In the genomic region with DNA sequence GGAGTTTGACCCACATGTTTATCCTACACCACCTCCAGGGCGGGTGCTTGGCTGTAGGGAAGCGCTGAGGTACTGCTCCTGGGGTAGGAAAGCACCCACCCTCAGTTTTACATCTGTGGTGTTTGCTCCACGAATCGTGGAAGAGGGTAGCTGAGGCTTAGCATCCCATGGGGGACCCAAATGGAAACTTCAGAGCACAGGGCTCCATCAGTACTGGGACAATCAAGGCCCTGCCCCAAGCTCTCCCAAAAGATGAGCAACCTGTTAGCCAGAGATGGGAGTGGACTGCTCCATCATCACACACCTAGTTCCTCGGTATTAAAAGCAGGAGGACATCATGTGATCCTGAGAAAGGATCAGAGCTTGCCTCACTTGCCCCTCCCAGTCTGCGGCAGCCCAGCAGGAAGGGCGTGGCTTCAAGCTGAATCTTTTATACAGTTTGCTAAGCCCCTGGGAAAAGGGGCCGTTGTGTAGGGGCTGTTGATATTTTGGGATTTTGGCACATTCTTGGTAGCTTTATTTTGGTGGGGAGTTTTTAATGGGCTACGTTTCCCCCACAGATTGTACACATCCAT, we compare ENCODE assay signal across 23 mouse cellular contexts. TPM values are rescaled to one million over a fixed set of nuclear protein-coding genes. Genes with fewer than 3 reads are reported as not detected.
DNase-seq lines count a peak whose midpoint lies in the region; ATAC-seq and TF ChIP-seq lines count a peak whose summit lies in the region.
"Had no signal": no experiment of that assay in that cellular context is flagged by ENCODE, and none has a peak within 500 bp of the region (broad histone marks: within the 10 kb centered on the region; RNA-seq: fewer than 3 reads in every experiment).

No protein-coding gene starts in this region.

- ATAC-seq in forebrain, embryonic 11.5 days (replicated peaks; ENCODE audit: low FRiP score) = no peak
- ATAC-seq in lung, postnatal 0 days = no peak
- peak; percentile 61 for ATAC-seq in megakaryocyte progenitor cell, adult 5-6 weeks (replicated peaks; ENCODE audit: poor library complexity)
- ATAC-seq in activated CD4-positive, CD25-positive, alpha-beta regulatory T cell, adult 4 months = no peak

- no peak for TF ChIP-seq POLR2A in thymus, adult 2 months (IDR thresholded peaks at IDR 0.05; ENCODE audit: control insufficient read depth, extremely low read depth, insufficient read depth, low read length, poor library complexity)

- TF ChIP-seq CTCF in lung, postnatal 0 days (IDR thresholded peaks at IDR 0.05) = no peak
- TF ChIP-seq CTCF in thymus, adult 2 months (IDR thresholded peaks at IDR 0.05; ENCODE audit: borderline replicate concordance, control insufficient read depth, extremely low read depth, insufficient read depth, low read length, poor library complexity) = no peak

- no peak overlapping the region for H3K4me2 ChIP-seq in forebrain, embryonic 11.5 days (ENCODE audit: low read depth, low read length, severe bottlenecking)
- no peak overlapping the region for H3K4me2 ChIP-seq in lung, postnatal 0 days (replicated peaks; ENCODE audit: low read depth, low read length)
- H3K4me2 ChIP-seq: hindbrain, embryonic 13.5 days; stomach, embryonic 15.5 days had no signal

- H3K27me3 ChIP-seq in forebrain, embryonic 10.5 days (ENCODE audit: poor library complexity, severe bottlenecking) = no peaks in the 10 kb centered on the region
- H3K27me3 ChIP-seq in forebrain, embryonic 11.5 days (ENCODE audit: control insufficient read depth, insufficient read depth, low read length) = no peaks in the 10 kb centered on the region
- no peaks in the 10 kb centered on the region for H3K27me3 ChIP-seq in lung, postnatal 0 days (replicated peaks; ENCODE audit: insufficient read depth, low read length)
- no peaks in the 10 kb centered on the region for H3K27me3 ChIP-seq in thymus, adult 2 months (ENCODE audit: control insufficient read depth, insufficient read depth, low read length)
- H3K27me3 ChIP-seq: stomach, embryonic 15.5 days had no signal

- 45% methylated on average over 9 of the region's 9 CpGs for WGBS in forebrain, embryonic 10.5 days
- 40% methylated on average over 9 of the region's 9 CpGs for WGBS in forebrain, embryonic 11.5 days
- WGBS in lung, postnatal 0 days = 33% methylated on average over 9 of the region's 9 CpGs
- 48% methylated on average over 9 of the region's 9 CpGs for WGBS in thymus, adult 2 months

- H3K4me3 ChIP-seq in forebrain, embryonic 10.5 days = no peak overlapping the region
- no peak overlapping the region for H3K4me3 ChIP-seq in forebrain, embryonic 11.5 days (ENCODE audit: low read depth, low read length)
- H3K4me3 ChIP-seq in lung, postnatal 0 days (ENCODE audit: low read depth, low read length) = no peak overlapping the region
- H3K4me3 ChIP-seq in thymus, adult 2 months (ENCODE audit: control insufficient read depth, insufficient read depth, low read length) = no peak overlapping the region
- H3K4me3 ChIP-seq: hindbrain, embryonic 13.5 days; megakaryocyte, embryonic 14.5 days; stomach, embryonic 15.5 days had no signal

- no peaks in the 10 kb centered on the region for H3K36me3 ChIP-seq in forebrain, embryonic 10.5 days (replicated peaks)
- no peaks in the 10 kb centered on the region for H3K36me3 ChIP-seq in forebrain, embryonic 11.5 days (ENCODE audit: control insufficient read depth, insufficient read depth, low read length)
- no peaks in the 10 kb centered on the region for H3K36me3 ChIP-seq in lung, postnatal 0 days (ENCODE audit: insufficient read depth, low read length)
- no peaks in the 10 kb centered on the region for H3K36me3 ChIP-seq in thymus, adult 2 months (ENCODE audit: control insufficient read depth, insufficient read depth, low read length)
- H3K36me3 ChIP-seq: hindbrain, embryonic 13.5 days; stomach, embryonic 15.5 days had no signal

- no peak overlapping the region for H3K9ac ChIP-seq in forebrain, embryonic 11.5 days (ENCODE audit: low read length)
- H3K9ac ChIP-seq in lung, postnatal 0 days (replicated peaks; ENCODE audit: low read depth) = no peak overlapping the region
- H3K9ac ChIP-seq: hindbrain, embryonic 13.5 days; liver, embryonic 14.5 days; stomach, embryonic 15.5 days had no signal

- H3K9me3 ChIP-seq in forebrain, embryonic 10.5 days = no peaks in the 10 kb centered on the region
- H3K9me3 ChIP-seq in forebrain, embryonic 11.5 days (ENCODE audit: control insufficient read depth, low read length) = no peaks in the 10 kb centered on the region
- no peaks in the 10 kb centered on the region for H3K9me3 ChIP-seq in lung, postnatal 0 days (ENCODE audit: low read length)
- H3K9me3 ChIP-seq: hindbrain, embryonic 13.5 days; stomach, embryonic 15.5 days had no signal

- no peak for TF ChIP-seq EP300 in lung, postnatal 0 days (IDR thresholded peaks at IDR 0.05)

- 0 out of 2 replicates have a peak overlapping the region, but pooled peaks have one; percentile 53 for H3K27ac ChIP-seq in forebrain, embryonic 10.5 days
- H3K27ac ChIP-seq in forebrain, embryonic 11.5 days (ENCODE audit: low read depth, low read length) = no peak overlapping the region
- H3K27ac ChIP-seq in lung, postnatal 0 days (ENCODE audit: low read length) = no peak overlapping the region
- no peak overlapping the region for H3K27ac ChIP-seq in thymus, adult 2 months (ENCODE audit: control insufficient read depth, insufficient read depth, low read length)
- H3K27ac ChIP-seq: hindbrain, embryonic 13.5 days; liver, embryonic 14.5 days; stomach, embryonic 15.5 days had no signal

- peaks cover 9% of the 10 kb centered on the region for H3K4me1 ChIP-seq in forebrain, embryonic 10.5 days
- 0 out of 2 replicates have a peak, but pooled peaks cover 2% of the 10 kb centered on the region for H3K4me1 ChIP-seq in forebrain, embryonic 11.5 days (replicated peaks; ENCODE audit: control insufficient read depth, insufficient read depth, low read length)
- no peaks in the 10 kb centered on the region for H3K4me1 ChIP-seq in lung, postnatal 0 days (ENCODE audit: insufficient read depth, low read depth, low read length)
- H3K4me1 ChIP-seq in thymus, adult 2 months (replicated peaks; ENCODE audit: control insufficient read depth, insufficient read depth, low read length) = peaks cover 4% of the 10 kb centered on the region; the same call in 1 of the 2 replicates
- H3K4me1 ChIP-seq: hindbrain, embryonic 13.5 days; stomach, embryonic 15.5 days had no signal

- DNase-seq in forebrain, embryonic 10.5 days (ENCODE audit: extremely low spot score, low spot score) = no peak
- DNase-seq in forebrain, embryonic 11.5 days (ENCODE audit: low spot score) = no peak
- DNase-seq in lung, postnatal 0 days (ENCODE audit: low spot score) = peak; percentile 23
- no peak for DNase-seq in lung, postnatal 4 days
- DNase-seq in R1 (ENCODE audit: low read depth, low spot score) = peak; percentile 53
- DNase-seq in thymus, adult 2 months = no peak
- DNase-seq: adrenal gland, postnatal 36 days; cerebellum, postnatal 10 days; layer of hippocampus, postnatal 36 days; left cerebral cortex, postnatal 4 days; right cerebral cortex, adult 18-20 months; thymus, postnatal 4 days had no signal

RNA-seq across cellular contexts. Expression of a gene that starts 1.7 kb away (rescaled TPM):
- not detected in 2 replicates for polyA plus RNA-seq in forebrain, embryonic 10.5 days (2016; fragmentation: Nextera tagmentation; extraction: Ambion mirVana)
- polyA plus RNA-seq in forebrain, embryonic 11.5 days (2014; fragmentation: Nextera tagmentation; extraction: Ambion mirVana) = not detected in 2 replicates
- polyA plus RNA-seq in lung, postnatal 0 days (2015; fragmentation: Nextera tagmentation; extraction: Ambion mirVana) = 0.15 and 0.18 TPM in 2 replicates
- not detected in 2 replicates for total RNA-seq in megakaryocyte progenitor cell, adult 5-6 weeks (2015)
- not detected in 2 replicates for total RNA-seq in megakaryocyte progenitor cell, adult 5-6 weeks (2017)
- polyA plus RNA-seq in thymus, adult 2 months (2012; rRNA removed) = 0.11 and 0.65 TPM in 2 replicates
- polyA plus RNA-seq in activated CD4-positive, CD25-positive, alpha-beta regulatory T cell, adult 4 months (2017; shearing (Covaris generic)) = not detected
- total RNA-seq: adrenal gland, postnatal 36 days; granulocyte monocyte progenitor cell, adult 5-6 weeks; layer of hippocampus, postnatal 36 days; left cerebral cortex, postnatal 4 days; neutrophil, adult 5-6 weeks had no signal
- polyA plus RNA-seq: heart, embryonic 16.5 days; hindbrain, embryonic 13.5 days; kidney, adult 2 months; liver, embryonic 14.5 days had no signal

RNA-seq across cellular contexts. Expression of a gene that starts 6.2 kb away (rescaled TPM):
- polyA plus RNA-seq in forebrain, embryonic 10.5 days (2016; fragmentation: Nextera tagmentation; extraction: Ambion mirVana) = not detected in 2 replicates
- polyA plus RNA-seq in forebrain, embryonic 11.5 days (2014; fragmentation: Nextera tagmentation; extraction: Ambion mirVana) = not detected in 2 replicates
- 0.26 TPM in 1 of 2 replicates, not detected in the other for polyA plus RNA-seq in lung, postnatal 0 days (2015; fragmentation: Nextera tagmentation; extraction: Ambion mirVana)
- not detected in 2 replicates for total RNA-seq in megakaryocyte progenitor cell, adult 5-6 weeks (2015)
- total RNA-seq in megakaryocyte progenitor cell, adult 5-6 weeks (2017) = not detected in 2 replicates
- polyA plus RNA-seq in thymus, adult 2 months (2012; rRNA removed) = 0.42 TPM in 1 of 2 replicates, not detected in the other
- not detected for polyA plus RNA-seq in activated CD4-positive, CD25-positive, alpha-beta regulatory T cell, adult 4 months (2017; shearing (Covaris generic))
- total RNA-seq: gastrocnemius, adult 18-20 months; layer of hippocampus, postnatal 36 days; left cerebral cortex, postnatal 4 days; neutrophil, adult 5-6 weeks had no signal
- polyA plus RNA-seq: heart, embryonic 16.5 days; hindbrain, embryonic 13.5 days; kidney, adult 2 months; liver, embryonic 14.5 days; stomach, embryonic 15.5 days had no signal

RNA-seq across cellular contexts. Expression of a gene that starts 13.3 kb away (rescaled TPM):
- not detected in 2 replicates for polyA plus RNA-seq in forebrain, embryonic 10.5 days (2016; fragmentation: Nextera tagmentation; extraction: Ambion mirVana)
- polyA plus RNA-seq in forebrain, embryonic 11.5 days (2014; fragmentation: Nextera tagmentation; extraction: Ambion mirVana) = not detected in 2 replicates
- not detected in 2 replicates for polyA plus RNA-seq in lung, postnatal 0 days (2015; fragmentation: Nextera tagmentation; extraction: Ambion mirVana)
- 0.05 TPM in 1 of 2 replicates, not detected in the other for total RNA-seq in megakaryocyte progenitor cell, adult 5-6 weeks (2015)
- 0.08 and 0.17 TPM in 2 replicates for total RNA-seq in megakaryocyte progenitor cell, adult 5-6 weeks (2017)
- 0.07 TPM in 1 of 2 replicates, not detected in the other for polyA plus RNA-seq in thymus, adult 2 months (2012; rRNA removed)
- under 1 TPM in 1 of 2 experiments, not detected in 1; 0.12 TPM for polyA plus RNA-seq in activated CD4-positive, CD25-positive, alpha-beta regulatory T cell, adult 4 months (2017; shearing (Covaris generic))
- total RNA-seq: adrenal gland, postnatal 36 days; neutrophil, adult 5-6 weeks had no signal

RNA-seq across cellular contexts. Expression of a gene that starts 15.7 kb away (rescaled TPM):
- polyA plus RNA-seq in forebrain, embryonic 10.5 days (2016; fragmentation: Nextera tagmentation; extraction: Ambion mirVana) = not detected in 2 replicates
- not detected in 2 replicates for polyA plus RNA-seq in forebrain, embryonic 11.5 days (2014; fragmentation: Nextera tagmentation; extraction: Ambion mirVana)
- not detected in 2 replicates for polyA plus RNA-seq in lung, postnatal 0 days (2015; fragmentation: Nextera tagmentation; extraction: Ambion mirVana)
- not detected in 2 replicates for total RNA-seq in megakaryocyte progenitor cell, adult 5-6 weeks (2015)
- not detected in 2 replicates for total RNA-seq in megakaryocyte progenitor cell, adult 5-6 weeks (2017)
- polyA plus RNA-seq in thymus, adult 2 months (2012; rRNA removed) = not detected in 2 replicates
- polyA plus RNA-seq in activated CD4-positive, CD25-positive, alpha-beta regulatory T cell, adult 4 months (2017; shearing (Covaris generic)) = not detected
- total RNA-seq: adrenal gland, postnatal 36 days; gastrocnemius, adult 18-20 months; granulocyte monocyte progenitor cell, adult 5-6 weeks; layer of hippocampus, postnatal 36 days; left cerebral cortex, postnatal 4 days; neutrophil, adult 5-6 weeks had no signal
- polyA plus RNA-seq: heart, embryonic 16.5 days; hindbrain, embryonic 13.5 days; liver, embryonic 14.5 days; stomach, embryonic 15.5 days had no signal

RNA-seq across cellular contexts. Expression of a gene that starts 37.2 kb away (rescaled TPM):
- not detected in 2 replicates for polyA plus RNA-seq in forebrain, embryonic 10.5 days (2016; fragmentation: Nextera tagmentation; extraction: Ambion mirVana)
- not detected in 2 replicates for polyA plus RNA-seq in forebrain, embryonic 11.5 days (2014; fragmentation: Nextera tagmentation; extraction: Ambion mirVana)
- polyA plus RNA-seq in lung, postnatal 0 days (2015; fragmentation: Nextera tagmentation; extraction: Ambion mirVana) = not detected in 2 replicates
- total RNA-seq in megakaryocyte progenitor cell, adult 5-6 weeks (2015) = not detected in 2 replicates
- not detected in 2 replicates for total RNA-seq in megakaryocyte progenitor cell, adult 5-6 weeks (2017)
- polyA plus RNA-seq in thymus, adult 2 months (2012; rRNA removed) = not detected in 2 replicates
- not detected for polyA plus RNA-seq in activated CD4-positive, CD25-positive, alpha-beta regulatory T cell, adult 4 months (2017; shearing (Covaris generic))
- total RNA-seq: adrenal gland, postnatal 36 days; gastrocnemius, adult 18-20 months; granulocyte monocyte progenitor cell, adult 5-6 weeks; layer of hippocampus, postnatal 36 days; left cerebral cortex, postnatal 4 days; neutrophil, adult 5-6 weeks had no signal
- polyA plus RNA-seq: hindbrain, embryonic 13.5 days had no signal

Comparison
In these comparisons a context has a peak if more than half of its experiments do, and no peak if none do; other contexts are left out.
1. DNase-seq: peak in lung, postnatal 0 days (single experiment) and R1 (single experiment); none in forebrain, embryonic 10.5 days (single experiment), forebrain, embryonic 11.5 days (single experiment), lung, postnatal 4 days (0 of 2) and thymus, adult 2 months (single experiment).